ENCODE assay signal across 14 mouse cellular contexts in genomic region chr10:58351670-58352069, GRCm38 (mm10). TPM values are rescaled to one million over a fixed set of nuclear protein-coding genes. Genes with fewer than 3 reads are reported as not detected.
DNase-seq lines count a peak whose midpoint lies in the region; ATAC-seq and TF ChIP-seq lines count a peak whose summit lies in the region.
"Had no signal": no experiment of that assay in that cellular context is flagged by ENCODE, and none has a peak within 500 bp of the region (broad histone marks: within the 10 kb centered on the region; RNA-seq: fewer than 3 reads in every experiment).

No protein-coding gene starts in this region.

- no peak overlapping the region for H3K4me3 ChIP-seq in liver, adult 2 months (ENCODE audit: insufficient read depth, low read depth, low read length)
- no peak overlapping the region for H3K4me3 ChIP-seq in intestine, embryonic 14.5 days (ENCODE audit: low read depth, low read length)
- H3K4me3 ChIP-seq: embryonic facial prominence, embryonic 15.5 days had no signal

- H3K4me1 ChIP-seq in liver, adult 2 months (ENCODE audit: control insufficient read depth, insufficient read depth, low read length): peaks cover 3% of the 10 kb centered on the region; the same call in 1 of the 2 replicates
- H3K4me1 ChIP-seq in intestine, embryonic 14.5 days (replicated peaks; ENCODE audit: control insufficient read depth, insufficient read depth, low read length): 0 out of 2 replicates have a peak, but pooled peaks cover 4% of the 10 kb centered on the region
- H3K4me1 ChIP-seq: embryonic facial prominence, embryonic 15.5 days had no signal

- H3K36me3 ChIP-seq in liver, adult 2 months (ENCODE audit: control insufficient read depth, insufficient read depth, low read length): no peaks in the 10 kb centered on the region
- H3K36me3 ChIP-seq in intestine, embryonic 14.5 days (ENCODE audit: control insufficient read depth, insufficient read depth, low read length): no peaks in the 10 kb centered on the region
- H3K36me3 ChIP-seq: embryonic facial prominence, embryonic 15.5 days had no signal

- 9% methylated on average over 2 of the region's 2 CpGs for WGBS in liver, adult 2 months
- WGBS in intestine, embryonic 14.5 days: 68% methylated on average over 2 of the region's 2 CpGs

- H3K4me2 ChIP-seq in intestine, embryonic 14.5 days (ENCODE audit: low read length): no peak overlapping the region
- H3K4me2 ChIP-seq: embryonic facial prominence, embryonic 15.5 days had no signal

- no peak overlapping the region for H3K9ac ChIP-seq in liver, adult 2 months (ENCODE audit: low read depth, low read length)
- no peak overlapping the region for H3K9ac ChIP-seq in intestine, embryonic 14.5 days (ENCODE audit: low read length)
- H3K9ac ChIP-seq: embryonic facial prominence, embryonic 15.5 days had no signal

- peak; percentile 39 for DNase-seq in liver, adult 2 months (ENCODE audit: extremely low read depth, low read depth, low spot score)
- DNase-seq in liver: no peak
- DNase-seq in MEL-GATA-1-ER (ENCODE audit: extremely low read depth, low read depth): peak; percentile 75
- DNase-seq in intestine, embryonic 14.5 days (ENCODE audit: low spot score): no peak
- DNase-seq in cerebellum, adult 11-12 months: no peak
- no peak for DNase-seq in c-Kit-positive CD71-positive TER-119-positive erythroid progenitor cells, embryonic 14.5 days (ENCODE audit: low spot score)
- no peak for DNase-seq in frontal cortex, adult 2 months (ENCODE audit: extremely low spot score in 1 of 2, low spot score in 1 of 2)
- DNase-seq: adrenal gland, postnatal 10 days; cerebellum, postnatal 10 days; heart, postnatal 10 days; lung, postnatal 36 days had no signal

- H3K9me3 ChIP-seq in intestine, embryonic 14.5 days (ENCODE audit: control insufficient read depth, low read length): no peaks in the 10 kb centered on the region
- H3K9me3 ChIP-seq: embryonic facial prominence, embryonic 15.5 days had no signal

- H3K27me3 ChIP-seq in liver, adult 2 months (ENCODE audit: control insufficient read depth, insufficient read depth, low read length): no peaks in the 10 kb centered on the region
- H3K27me3 ChIP-seq in intestine, embryonic 14.5 days (replicated peaks; ENCODE audit: control insufficient read depth, insufficient read depth, low read length): no peaks in the 10 kb centered on the region
- H3K27me3 ChIP-seq: embryonic facial prominence, embryonic 15.5 days had no signal

- H3K79me2 ChIP-seq in liver, adult 2 months (ENCODE audit: control insufficient read depth, insufficient read depth, low read length): no peaks in the 10 kb centered on the region; the same call in 1 of the 2 replicates

- H3K27ac ChIP-seq in liver, adult 2 months (replicated peaks; ENCODE audit: insufficient read depth, low read depth, low read length): no peak overlapping the region
- no peak overlapping the region for H3K27ac ChIP-seq in intestine, embryonic 14.5 days (ENCODE audit: low read depth)
- H3K27ac ChIP-seq: embryonic facial prominence, embryonic 15.5 days; kidney, postnatal 0 days had no signal

- ATAC-seq in intestine, embryonic 14.5 days (replicated peaks; ENCODE audit: low FRiP score, low TSS enrichment, low read depth): peak; percentile 42; the same call in 1 of the 2 replicates
- ATAC-seq in monocyte, adult 5-6 weeks (replicated peaks; ENCODE audit: insufficient number of reproducible peaks, low FRiP score, low TSS enrichment, poor library complexity, severe bottlenecking): peak; percentile 69

- TF ChIP-seq CTCF in liver, adult 2 months (IDR thresholded peaks at IDR 0.05; ENCODE audit: low read depth, low read length): no peak

- no peak for TF ChIP-seq POLR2A in liver, adult 2 months (IDR thresholded peaks at IDR 0.05; ENCODE audit: extremely low read depth, insufficient read depth, low read length)

RNA-seq across cellular contexts. Expression of gene Lims1, which starts 28.4 kb away (rescaled TPM):
- total RNA-seq in liver, adult 2 months (2014; rRNA removed): 18.2 and 19.7 TPM in 2 replicates
- 2.7 and 5.5 TPM in 2 replicates for polyA plus RNA-seq in liver, adult 2 months (2012; rRNA removed)
- 134 and 156 TPM in 2 replicates for polyA plus RNA-seq in intestine, embryonic 14.5 days (2014; fragmentation: Nextera tagmentation; extraction: Ambion mirVana)
- total RNA-seq in monocyte, adult 5-6 weeks (2017): 106 to 148 TPM (median 112 TPM) in 3 replicates
- polyA plus RNA-seq in frontal cortex, adult 2 months (2012; rRNA removed): 18.8 and 20.3 TPM in 2 replicates

Comparison
In these comparisons a context has a peak if more than half of its experiments do, and no peak if none do; other contexts are left out.
1. DNase-seq: peak in liver, adult 2 months (single experiment) and MEL-GATA-1-ER (single experiment); none in liver (single experiment), intestine, embryonic 14.5 days (single experiment), cerebellum, adult 11-12 months (single experiment), c-Kit-positive CD71-positive TER-119-positive erythroid progenitor cells, embryonic 14.5 days (single experiment) and frontal cortex, adult 2 months (0 of 2).